Mouse (Mus musculus): ENCODE measurements around the gene Slc7a15. TPM values are rescaled to one million over a fixed set of nuclear protein-coding genes. Genes with fewer than 3 reads are reported as not detected.
"Not testable (repeated sequence)": the region's sequence is repeated elsewhere in the genome, so short reads cannot be mapped to it uniquely, and the experiment has no call there.

Slc7a15 gene
- not detected in 2 replicates for total RNA-seq (2014; rRNA removed)
- not detected in 2 replicates for polyA plus RNA-seq (2015; fragmentation: Nextera tagmentation; extraction: Ambion mirVana)

DNA sequence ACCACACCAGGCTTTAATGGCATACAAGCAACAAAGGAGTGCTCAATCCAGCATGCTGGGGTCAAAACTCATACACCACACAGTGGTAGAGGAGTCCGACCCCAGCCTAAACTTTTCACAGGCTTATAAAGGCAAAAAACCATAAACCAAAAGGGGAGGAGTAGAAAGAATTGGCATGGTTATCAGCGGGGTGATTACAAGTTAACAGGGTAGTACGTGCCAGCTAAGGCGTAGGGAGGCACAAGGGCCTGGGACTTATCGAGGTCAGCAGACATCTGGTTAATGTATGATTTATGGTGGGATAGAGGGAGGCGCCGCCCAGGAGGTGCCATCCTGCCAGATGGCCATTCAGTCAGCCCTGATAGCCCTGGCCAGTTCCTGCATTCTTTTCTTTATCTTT lies at the start of gene Slc7a15:
Slc7a15 (minus strand) TSS at position 101 of the 400 bp plus-strand sequence.
- not testable (repeated sequence) for H3K4me3 ChIP-seq (ENCODE audit: low read depth, low read length); H3K4me1 ChIP-seq (ENCODE audit: insufficient read depth); H3K4me2 ChIP-seq (ENCODE audit: low read depth); H3K9me3 ChIP-seq (ENCODE audit: low read length); H3K27ac ChIP-seq (ENCODE audit: low read depth, low read length); H3K36me3 ChIP-seq (ENCODE audit: insufficient read depth); ATAC-seq; DNase-seq; H3K27me3 ChIP-seq (ENCODE audit: insufficient read depth, low read length); H3K9ac ChIP-seq
- 97% methylated on average over 7 of the region's 7 CpGs for WGBS

DNA sequence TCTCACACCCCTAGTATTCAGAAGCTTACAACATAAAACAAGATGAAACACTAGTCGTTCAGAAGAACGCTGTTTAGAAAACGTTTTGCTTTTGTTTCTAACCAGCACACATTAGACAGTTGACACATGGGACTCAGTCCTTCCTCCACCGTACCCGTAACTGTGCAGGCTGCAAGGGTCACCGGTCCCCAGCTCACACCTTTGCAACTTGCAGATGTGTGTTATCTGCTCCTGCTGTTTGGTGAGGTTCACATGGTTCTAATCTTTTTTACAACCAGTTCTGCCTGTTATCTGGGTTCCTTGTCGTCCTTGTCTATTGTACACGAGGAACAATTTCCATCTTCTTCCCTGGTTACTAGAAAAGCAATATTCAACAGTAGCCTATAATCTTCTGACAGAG lies 49.3 kb upstream of the Slc7a15 start:
- WGBS: 69% methylated on average over 8 of the region's 8 CpGs
- H3K4me3 ChIP-seq (ENCODE audit: low read depth, low read length); H3K9me3 ChIP-seq (ENCODE audit: low read length); H3K27me3 ChIP-seq (ENCODE audit: insufficient read depth, low read length); H3K36me3 ChIP-seq (ENCODE audit: insufficient read depth); H3K9ac ChIP-seq; H3K27ac ChIP-seq (ENCODE audit: low read depth, low read length); H3K4me1 ChIP-seq (ENCODE audit: insufficient read depth); DNase-seq; ATAC-seq; H3K4me2 ChIP-seq (ENCODE audit: low read depth): not testable (repeated sequence)

DNA sequence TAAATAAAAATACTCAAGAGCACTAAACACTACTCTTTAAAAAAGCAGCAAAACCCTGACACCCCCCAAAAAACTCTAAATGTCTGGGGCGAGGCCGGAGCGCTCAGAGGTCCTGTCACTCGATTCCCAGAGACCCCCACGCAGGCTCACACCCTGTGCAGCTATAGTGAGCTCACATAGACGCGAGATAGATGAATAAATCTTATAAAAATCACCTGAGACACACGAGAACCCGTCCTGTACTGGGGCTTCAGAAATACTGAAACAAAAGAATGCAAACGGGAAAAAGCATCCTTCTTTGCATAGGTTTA lies 42.5 kb upstream of the Slc7a15 start:
- Histone ChIP-seq H3K9ac (peak overlapping the region; percentile 93), H3K4me3 (ENCODE audit: low read depth, low read length) (peak overlapping the region; percentile 68), H3K36me3 (ENCODE audit: insufficient read depth) (no peaks in the 10 kb centered on the region), H3K4me1 (ENCODE audit: insufficient read depth) (no peaks in the 10 kb centered on the region), H3K9me3 (ENCODE audit: low read length) (no peaks in the 10 kb centered on the region), H3K4me2 (ENCODE audit: low read depth) (peak overlapping the region; percentile 56), H3K27me3 (ENCODE audit: insufficient read depth, low read length) (no peaks in the 10 kb centered on the region), H3K27ac (ENCODE audit: low read depth, low read length) (peak overlapping the region; percentile 92)
- ATAC-seq (peak; percentile 45), DNase-seq (peak; percentile 62)
- 2% methylated on average over 10 of the region's 10 CpGs for WGBS
- no peak for TF ChIP-seq CTCF (IDR thresholded peaks at IDR 0.05; ENCODE audit: low read depth)

DNA sequence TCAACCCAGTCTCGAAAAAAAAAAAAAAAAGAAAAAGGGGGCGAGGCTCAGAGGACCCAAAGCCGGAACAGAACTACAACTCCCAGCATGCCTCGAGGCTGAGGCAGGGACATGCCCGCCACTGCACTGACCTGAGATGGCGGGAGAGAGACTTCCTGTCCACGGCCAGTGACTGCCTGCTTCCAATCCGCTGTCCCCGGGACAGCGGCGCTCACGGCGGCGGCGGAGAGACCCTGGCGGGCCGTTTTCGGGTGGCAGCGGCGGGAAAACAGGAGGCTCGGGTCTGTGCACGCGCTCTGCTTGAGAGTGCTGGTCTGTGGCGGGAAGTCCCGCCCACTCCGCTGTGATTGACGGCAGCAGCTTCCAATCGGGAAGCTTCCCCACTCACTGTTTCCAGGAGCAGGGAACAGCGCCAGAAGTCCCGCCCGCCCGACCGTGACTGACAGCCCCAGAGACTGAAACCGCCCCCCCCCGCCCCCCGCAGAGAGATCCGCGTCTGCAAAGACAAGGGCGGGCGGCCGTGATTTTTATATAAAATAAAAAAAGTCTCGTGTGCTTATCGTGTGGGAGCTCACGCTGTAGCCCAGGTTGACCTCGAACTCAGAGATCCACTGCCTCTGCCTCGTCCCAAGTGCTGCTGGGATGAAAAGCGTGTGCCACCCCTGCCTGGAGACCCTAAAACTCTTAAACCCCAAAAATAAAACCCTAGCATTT lies 42.0 kb upstream of the Slc7a15 start:
- Histone ChIP-seq H3K27ac (ENCODE audit: low read depth, low read length) (peak overlapping the region; percentile 92), H3K4me2 (ENCODE audit: low read depth) (peak overlapping the region; percentile 56), H3K36me3 (ENCODE audit: insufficient read depth) (no peaks in the 10 kb centered on the region), H3K4me1 (ENCODE audit: insufficient read depth) (no peaks in the 10 kb centered on the region), H3K27me3 (ENCODE audit: insufficient read depth, low read length) (no peaks in the 10 kb centered on the region), H3K9me3 (ENCODE audit: low read length) (no peaks in the 10 kb centered on the region), H3K4me3 (ENCODE audit: low read depth, low read length) (peak overlapping the region; percentile 68), H3K9ac (peak overlapping the region; percentile 93)
- WGBS: under 1% methylated on average over 46 of the region's 47 CpGs
- ATAC-seq (peak; percentile 99), DNase-seq (peak; percentile 99)
- TF ChIP-seq CTCF (IDR thresholded peaks at IDR 0.05; ENCODE audit: low read depth): 0 out of 2 replicates have a peak, but pooled peaks have one; percentile 15

DNA sequence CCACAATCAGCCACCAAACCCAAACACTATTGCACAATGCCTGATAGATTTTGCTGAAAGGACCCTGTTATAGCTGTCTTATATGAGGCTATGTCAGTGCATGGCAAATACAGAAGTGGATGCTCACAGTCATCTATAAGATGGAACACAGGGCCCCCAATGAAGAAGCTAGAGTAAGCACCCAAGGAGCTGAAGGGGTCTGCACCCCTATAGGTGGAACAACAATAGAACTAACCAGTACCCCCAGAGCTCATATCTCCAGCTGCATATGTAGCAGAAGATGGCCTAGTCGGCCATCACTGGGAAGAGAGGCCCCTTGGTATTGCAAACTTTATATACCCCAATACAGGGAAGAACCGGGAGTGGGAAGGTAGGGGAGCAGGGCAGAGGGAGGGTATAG lies 41.3 kb upstream of the Slc7a15 start:
- H3K4me2 ChIP-seq (ENCODE audit: low read depth): peak overlapping the region; percentile 56
- ATAC-seq; H3K36me3 ChIP-seq (ENCODE audit: insufficient read depth); H3K4me1 ChIP-seq (ENCODE audit: insufficient read depth); H3K9me3 ChIP-seq (ENCODE audit: low read length); H3K27me3 ChIP-seq (ENCODE audit: insufficient read depth, low read length); H3K27ac ChIP-seq (ENCODE audit: low read depth, low read length); DNase-seq: not testable (repeated sequence)
- 7% methylated on average over 2 of the region's 2 CpGs for WGBS
- peak overlapping the region; percentile 68 for H3K4me3 ChIP-seq (ENCODE audit: low read depth, low read length)
- H3K9ac ChIP-seq: peak overlapping the region; percentile 93; the same call in 1 of the 2 replicates

DNA sequence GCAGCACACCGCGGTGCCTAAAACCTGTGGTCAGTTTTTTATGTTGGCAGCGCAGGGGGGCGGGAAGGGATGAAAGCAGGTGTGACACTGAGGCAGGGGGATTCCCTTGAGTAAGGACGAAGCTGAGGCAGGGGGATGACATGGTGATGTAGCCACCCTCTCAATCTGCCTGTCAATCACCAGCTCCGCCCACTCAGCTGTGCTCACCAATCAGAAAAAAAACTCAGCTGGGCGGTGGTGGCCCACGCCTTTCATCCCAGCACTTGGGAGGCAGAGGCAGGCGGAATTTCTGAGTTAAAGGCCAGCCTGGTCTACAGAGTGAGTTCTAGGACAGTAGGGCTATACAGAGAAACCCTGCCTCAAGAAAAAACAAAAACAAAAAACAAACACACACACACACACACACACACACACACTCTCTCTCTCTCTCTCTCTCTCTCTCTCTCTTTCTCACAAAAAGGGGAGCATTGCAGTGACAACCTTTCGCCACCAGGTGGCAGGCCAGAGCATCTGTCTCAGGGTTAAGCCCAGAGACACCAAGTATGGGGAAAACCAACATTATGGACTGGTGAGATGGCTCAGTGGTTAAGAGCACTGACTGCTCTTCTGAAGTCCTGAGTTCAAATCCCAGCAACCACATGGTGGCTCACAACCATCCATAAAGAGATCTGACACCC lies 39.7 kb upstream of the Slc7a15 start:
- ATAC-seq; H3K4me3 ChIP-seq (ENCODE audit: low read depth, low read length); H3K9me3 ChIP-seq (ENCODE audit: low read length); H3K4me2 ChIP-seq (ENCODE audit: low read depth); H3K36me3 ChIP-seq (ENCODE audit: insufficient read depth); H3K27ac ChIP-seq (ENCODE audit: low read depth, low read length); H3K27me3 ChIP-seq (ENCODE audit: insufficient read depth, low read length); H3K4me1 ChIP-seq (ENCODE audit: insufficient read depth); H3K9ac ChIP-seq: not testable (repeated sequence)
- 77% methylated on average over 10 of the region's 10 CpGs for WGBS
- TF ChIP-seq CTCF (IDR thresholded peaks at IDR 0.05; ENCODE audit: low read depth): peak; percentile 77
- peak; percentile 71 for DNase-seq

DNA sequence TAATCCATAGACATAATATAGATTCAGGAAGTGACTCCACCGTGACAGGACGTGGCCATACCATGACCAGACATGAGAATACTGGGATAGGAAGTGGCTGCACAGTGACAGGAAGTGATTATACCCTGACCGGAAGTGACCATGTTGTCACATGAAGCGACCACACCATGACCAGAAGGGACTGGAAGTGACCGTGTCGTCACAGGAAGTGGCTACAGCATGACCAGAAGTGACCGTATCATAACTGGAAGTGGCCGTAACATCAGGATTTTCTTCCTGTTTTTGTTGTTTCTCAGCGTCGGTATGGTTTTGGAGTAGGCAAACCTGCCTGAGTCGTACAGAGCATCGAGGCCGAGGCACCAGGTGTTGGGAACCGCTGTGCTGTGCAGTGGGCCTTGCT lies 38.1 kb upstream of the Slc7a15 start:
- H3K9me3 ChIP-seq (ENCODE audit: low read length): no peaks in the 10 kb centered on the region
- H3K9ac ChIP-seq: no peak overlapping the region
- ATAC-seq (no peak), DNase-seq (peak; percentile 10)
- no peaks in the 10 kb centered on the region for H3K36me3 ChIP-seq (ENCODE audit: insufficient read depth)
- H3K27me3 ChIP-seq (ENCODE audit: insufficient read depth, low read length): no peaks in the 10 kb centered on the region
- no peak overlapping the region for H3K27ac ChIP-seq (ENCODE audit: low read depth, low read length)
- no peak overlapping the region for H3K4me2 ChIP-seq (ENCODE audit: low read depth)
- H3K4me3 ChIP-seq (ENCODE audit: low read depth, low read length): no peak overlapping the region
- 95% methylated on average over 14 of the region's 14 CpGs for WGBS
- no peak for TF ChIP-seq CTCF (IDR thresholded peaks at IDR 0.05; ENCODE audit: low read depth)
- H3K4me1 ChIP-seq (ENCODE audit: insufficient read depth): no peaks in the 10 kb centered on the region
